Mouse (Mus musculus): ENCODE results near the gene Creb3l2. TPM values are rescaled to one million over a fixed set of nuclear protein-coding genes. Genes with fewer than 3 reads are reported as not detected.

Gene Creb3l2
- polyA plus RNA-seq, 1 experiment from 2014 or later = 16.3 TPM

DNA sequence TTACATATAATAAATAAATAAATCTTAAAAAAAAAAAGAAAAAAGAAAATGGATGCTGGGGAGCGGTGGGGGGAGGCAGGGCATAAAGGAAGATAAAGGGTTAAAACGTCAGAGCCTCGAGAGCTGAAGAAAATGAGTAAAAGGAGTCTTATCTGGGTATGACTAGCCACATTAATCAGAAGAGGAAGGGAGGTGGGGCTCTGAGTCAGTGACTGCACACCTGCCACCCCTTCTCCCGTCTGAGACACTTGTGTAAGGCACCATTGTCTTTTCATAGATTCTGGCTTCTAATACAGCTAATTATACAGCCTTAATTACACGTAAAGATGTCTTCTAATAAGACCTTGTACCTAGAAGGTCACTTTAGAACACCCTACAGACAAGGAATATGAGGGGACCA is 13.6 kb upstream of the Creb3l2 start:
- H3K4me2 ChIP-seq (ENCODE audit: low read depth, low read length) = no peak overlapping the region
- no peak for ATAC-seq (replicated peaks; ENCODE audit: insufficient number of reproducible peaks, low FRiP score, low TSS enrichment, low read depth)
- no peaks in the 10 kb centered on the region for H3K4me1 ChIP-seq (ENCODE audit: control insufficient read depth, insufficient read depth, low read length)
- no peak overlapping the region for H3K27ac ChIP-seq (replicated peaks; ENCODE audit: low read depth, low read length)
- H3K4me3 ChIP-seq (ENCODE audit: low read depth, low read length) = no peak overlapping the region
- no peaks in the 10 kb centered on the region for H3K27me3 ChIP-seq (ENCODE audit: control insufficient read depth, insufficient read depth, low read length)
- no peaks in the 10 kb centered on the region for H3K9me3 ChIP-seq (replicated peaks; ENCODE audit: control insufficient read depth, low read length)
- no peak overlapping the region for H3K9ac ChIP-seq (replicated peaks; ENCODE audit: low read length)
- WGBS = 65% methylated on average over 5 of the region's 5 CpGs
- DNase-seq (ENCODE audit: low spot score) = no peak
- H3K36me3 ChIP-seq (replicated peaks; ENCODE audit: control insufficient read depth, insufficient read depth, low read depth, low read length) = no peaks in the 10 kb centered on the region

GRCm38 (mm10) chr6:37453047-37453446 is 11.1 kb upstream of the Creb3l2 start:
- WGBS = 86% methylated on average over 4 of the region's 4 CpGs
- Histone ChIP-seq H3K27ac (replicated peaks; ENCODE audit: low read depth, low read length) (no peak overlapping the region), H3K4me3 (ENCODE audit: low read depth, low read length) (no peak overlapping the region), H3K27me3 (ENCODE audit: control insufficient read depth, insufficient read depth, low read length) (no peaks in the 10 kb centered on the region), H3K9ac (replicated peaks; ENCODE audit: low read length) (no peak overlapping the region), H3K4me1 (ENCODE audit: control insufficient read depth, insufficient read depth, low read length) (no peaks in the 10 kb centered on the region), H3K36me3 (replicated peaks; ENCODE audit: control insufficient read depth, insufficient read depth, low read depth, low read length) (no peaks in the 10 kb centered on the region), H3K4me2 (ENCODE audit: low read depth, low read length) (no peak overlapping the region), H3K9me3 (replicated peaks; ENCODE audit: control insufficient read depth, low read length) (no peaks in the 10 kb centered on the region)
- DNase-seq (ENCODE audit: low spot score) (no peak), ATAC-seq (replicated peaks; ENCODE audit: insufficient number of reproducible peaks, low FRiP score, low TSS enrichment, low read depth) (no peak)

DNA sequence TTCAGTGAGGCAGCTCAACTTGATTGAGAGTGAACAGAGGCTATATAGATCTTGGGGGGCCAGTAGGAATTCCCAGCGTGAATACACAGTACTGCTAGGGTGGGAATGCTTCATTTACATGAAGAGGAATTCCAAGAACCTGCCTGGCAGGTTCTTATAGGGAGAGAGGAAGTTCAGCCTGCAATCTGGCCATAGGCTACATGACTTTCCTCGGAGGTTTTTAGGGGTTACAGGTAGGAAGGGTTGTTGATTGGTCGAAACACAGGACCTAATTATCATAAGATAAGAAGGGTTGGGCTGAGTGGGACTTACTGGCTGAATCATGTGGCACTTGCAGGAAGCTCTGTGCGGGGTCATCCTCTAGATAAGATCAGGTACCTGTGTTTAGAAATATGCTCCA is 9.7 kb upstream of the Creb3l2 start:
- H3K9me3 ChIP-seq (replicated peaks; ENCODE audit: control insufficient read depth, low read length) = no peaks in the 10 kb centered on the region
- no peak for DNase-seq (ENCODE audit: low spot score)
- 55% methylated on average over 4 of the region's 4 CpGs for whole genome bisulfite sequencing

GRCm38 (mm10) chr6:37447704-37448466 is 5.9 kb upstream of the Creb3l2 start:
- WGBS = 29% methylated on average over 10 of the region's 10 CpGs

More for the DNA sequence above, 9.7 kb upstream of the Creb3l2 start:
- Histone ChIP-seq H3K27me3 (ENCODE audit: control insufficient read depth, insufficient read depth, low read length) (no peaks in the 10 kb centered on the region), H3K4me1 (ENCODE audit: control insufficient read depth, insufficient read depth, low read length) (no peaks in the 10 kb centered on the region), H3K27ac (replicated peaks; ENCODE audit: low read depth, low read length) (no peak overlapping the region), H3K9ac (replicated peaks; ENCODE audit: low read length) (no peak overlapping the region), H3K4me3 (ENCODE audit: low read depth, low read length) (no peak overlapping the region), H3K4me2 (ENCODE audit: low read depth, low read length) (no peak overlapping the region), H3K36me3 (replicated peaks; ENCODE audit: control insufficient read depth, insufficient read depth, low read depth, low read length) (no peaks in the 10 kb centered on the region)
- ATAC-seq (replicated peaks; ENCODE audit: insufficient number of reproducible peaks, low FRiP score, low TSS enrichment, low read depth) = no peak

GRCm38 (mm10) chr6:37442781-37443180 is 835 bp upstream of the Creb3l2 start:
- H3K27ac ChIP-seq (replicated peaks; ENCODE audit: low read depth, low read length) = no peak overlapping the region

More at GRCm38 (mm10) chr6:37447704-37448466, 5.9 kb upstream of the Creb3l2 start:
- H3K36me3 ChIP-seq (replicated peaks; ENCODE audit: control insufficient read depth, insufficient read depth, low read depth, low read length) = no peaks in the 10 kb centered on the region
- no peak overlapping the region for H3K4me3 ChIP-seq (ENCODE audit: low read depth, low read length)
- DNase-seq (ENCODE audit: low spot score) (peak; percentile 86), ATAC-seq (replicated peaks; ENCODE audit: insufficient number of reproducible peaks, low FRiP score, low TSS enrichment, low read depth) (no peak; the same call in none of the 2 replicates)
- H3K9me3 ChIP-seq (replicated peaks; ENCODE audit: control insufficient read depth, low read length) = no peaks in the 10 kb centered on the region
- H3K4me1 ChIP-seq (ENCODE audit: control insufficient read depth, insufficient read depth, low read length) = no peaks in the 10 kb centered on the region
- no peak overlapping the region for H3K4me2 ChIP-seq (ENCODE audit: low read depth, low read length)
- no peaks in the 10 kb centered on the region for H3K27me3 ChIP-seq (ENCODE audit: control insufficient read depth, insufficient read depth, low read length)
- H3K9ac ChIP-seq (replicated peaks; ENCODE audit: low read length) = no peak overlapping the region
- H3K27ac ChIP-seq (replicated peaks; ENCODE audit: low read depth, low read length) = no peak overlapping the region

DNA sequence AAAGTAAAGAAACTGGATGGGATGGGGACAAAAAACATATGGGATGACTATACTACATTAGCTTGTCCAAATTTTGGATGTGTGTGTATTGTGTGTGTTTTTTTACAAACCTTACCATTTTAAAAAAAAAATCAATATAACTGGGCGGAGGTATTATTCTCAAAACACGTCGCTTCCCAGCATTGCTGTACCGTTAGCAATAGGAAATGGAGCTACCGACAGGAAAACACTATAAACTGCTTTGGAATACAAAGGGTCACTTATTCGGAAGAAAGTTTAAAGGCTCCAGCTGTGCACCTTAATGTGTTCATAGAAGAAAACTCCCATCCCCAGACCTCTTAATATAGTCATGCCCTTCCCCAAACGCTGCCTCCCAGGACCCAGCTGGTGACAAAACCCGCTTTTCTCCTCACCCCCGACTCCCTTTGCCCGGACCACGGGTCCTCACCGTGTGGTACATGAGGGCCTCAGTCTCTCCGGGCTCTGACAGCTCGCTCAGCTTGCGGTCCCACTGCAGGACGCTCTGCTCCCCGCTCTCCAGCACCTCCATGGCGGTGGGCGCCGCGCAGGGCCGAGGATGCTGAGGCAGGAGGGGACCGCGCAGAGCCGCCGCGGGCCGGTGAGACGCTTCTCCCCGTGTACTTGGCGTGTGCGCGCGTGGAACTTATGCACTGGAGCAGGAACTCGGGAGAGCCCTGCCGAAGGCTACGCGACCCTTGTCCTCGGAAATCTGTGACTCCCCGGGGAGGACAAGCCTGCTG is 515 bp downstream of the Creb3l2 start:
- DNase-seq (ENCODE audit: low spot score) (peak; percentile 34), ATAC-seq (replicated peaks; ENCODE audit: insufficient number of reproducible peaks, low FRiP score, low TSS enrichment, low read depth) (peak; percentile 74)
- no peaks in the 10 kb centered on the region for H3K4me1 ChIP-seq (ENCODE audit: control insufficient read depth, insufficient read depth, low read length)
- H3K27me3 ChIP-seq (ENCODE audit: control insufficient read depth, insufficient read depth, low read length) = no peaks in the 10 kb centered on the region
- H3K36me3 ChIP-seq (replicated peaks; ENCODE audit: control insufficient read depth, insufficient read depth, low read depth, low read length) = no peaks in the 10 kb centered on the region
- WGBS = under 1% methylated on average over 40 of the region's 40 CpGs
- H3K4me2 ChIP-seq (ENCODE audit: low read depth, low read length) = peak overlapping the region; percentile 70
- peak overlapping the region; percentile 85 for H3K4me3 ChIP-seq (ENCODE audit: low read depth, low read length)
- H3K27ac ChIP-seq (replicated peaks; ENCODE audit: low read depth, low read length) = peak overlapping the region; percentile 71; the same call in 1 of the 2 replicates
- peak overlapping the region; percentile 72 for H3K9ac ChIP-seq (replicated peaks; ENCODE audit: low read length)
- no peaks in the 10 kb centered on the region for H3K9me3 ChIP-seq (replicated peaks; ENCODE audit: control insufficient read depth, low read length)

More at GRCm38 (mm10) chr6:37442781-37443180, 835 bp upstream of the Creb3l2 start:
- Histone ChIP-seq H3K4me2 (ENCODE audit: low read depth, low read length) (peak overlapping the region; percentile 30), H3K4me1 (ENCODE audit: control insufficient read depth, insufficient read depth, low read length) (no peaks in the 10 kb centered on the region), H3K4me3 (ENCODE audit: low read depth, low read length) (peak overlapping the region; percentile 34), H3K9me3 (replicated peaks; ENCODE audit: control insufficient read depth, low read length) (no peaks in the 10 kb centered on the region), H3K9ac (replicated peaks; ENCODE audit: low read length) (no peak overlapping the region; the same call in 1 of the 2 replicates), H3K27me3 (ENCODE audit: control insufficient read depth, insufficient read depth, low read length) (no peaks in the 10 kb centered on the region), H3K36me3 (replicated peaks; ENCODE audit: control insufficient read depth, insufficient read depth, low read depth, low read length) (no peaks in the 10 kb centered on the region)
- DNase-seq (ENCODE audit: low spot score) = no peak
- no peak for ATAC-seq (replicated peaks; ENCODE audit: insufficient number of reproducible peaks, low FRiP score, low TSS enrichment, low read depth)
- WGBS = 46% methylated on average over 4 of the region's 4 CpGs

GRCm38 (mm10) chr6:37440491-37441250 is 1.3 kb downstream of the Creb3l2 start:
- Histone ChIP-seq H3K4me1 (ENCODE audit: control insufficient read depth, insufficient read depth, low read length) (no peaks in the 10 kb centered on the region), H3K27ac (replicated peaks; ENCODE audit: low read depth, low read length) (peak overlapping the region; percentile 38), H3K36me3 (replicated peaks; ENCODE audit: control insufficient read depth, insufficient read depth, low read depth, low read length) (no peaks in the 10 kb centered on the region), H3K27me3 (ENCODE audit: control insufficient read depth, insufficient read depth, low read length) (no peaks in the 10 kb centered on the region), H3K4me2 (ENCODE audit: low read depth, low read length) (peak overlapping the region; percentile 70), H3K9ac (replicated peaks; ENCODE audit: low read length) (peak overlapping the region; percentile 67), H3K9me3 (replicated peaks; ENCODE audit: control insufficient read depth, low read length) (no peaks in the 10 kb centered on the region), H3K4me3 (ENCODE audit: low read depth, low read length) (peak overlapping the region; percentile 85)
- WGBS = 4% methylated on average over 12 of the region's 12 CpGs
- ATAC-seq (replicated peaks; ENCODE audit: insufficient number of reproducible peaks, low FRiP score, low TSS enrichment, low read depth) (no peak), DNase-seq (ENCODE audit: low spot score) (peak; percentile 35)

Data from embryonic facial prominence, embryonic 11.5 days (tissue).